Mouse (Mus musculus): Measurements from ENCODE around the gene Itih5.

DNA sequence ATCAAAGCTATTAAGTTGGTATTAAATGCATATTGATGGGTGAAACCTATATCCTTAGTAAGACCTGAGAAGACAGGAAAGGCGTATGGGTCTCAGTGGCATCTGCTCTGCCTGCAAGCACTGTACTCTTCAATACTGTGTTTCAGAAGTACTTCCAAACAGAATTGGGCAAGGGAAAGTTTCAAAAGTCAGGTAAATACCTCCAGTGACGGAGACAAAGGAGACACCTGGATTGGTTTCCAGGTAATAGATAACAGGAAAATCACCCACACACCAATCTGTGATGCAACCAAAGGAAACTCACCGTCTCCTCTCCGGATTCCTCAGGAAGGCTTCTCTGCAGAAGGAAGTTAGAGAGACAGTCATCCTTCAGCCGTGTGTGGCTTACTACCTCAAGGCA is 25.9 kb upstream of the Itih5 start:
- no peak for TF ChIP-seq CTCF (IDR thresholded peaks at IDR 0.05; ENCODE audit: low read depth)
- TF ChIP-seq EP300 (optimal IDR thresholded peaks at IDR 0.05), result no peak

Data from stomach, postnatal 0 days (tissue).